8 mouse cellular contexts compared by ENCODE assay signal in the genomic region with DNA sequence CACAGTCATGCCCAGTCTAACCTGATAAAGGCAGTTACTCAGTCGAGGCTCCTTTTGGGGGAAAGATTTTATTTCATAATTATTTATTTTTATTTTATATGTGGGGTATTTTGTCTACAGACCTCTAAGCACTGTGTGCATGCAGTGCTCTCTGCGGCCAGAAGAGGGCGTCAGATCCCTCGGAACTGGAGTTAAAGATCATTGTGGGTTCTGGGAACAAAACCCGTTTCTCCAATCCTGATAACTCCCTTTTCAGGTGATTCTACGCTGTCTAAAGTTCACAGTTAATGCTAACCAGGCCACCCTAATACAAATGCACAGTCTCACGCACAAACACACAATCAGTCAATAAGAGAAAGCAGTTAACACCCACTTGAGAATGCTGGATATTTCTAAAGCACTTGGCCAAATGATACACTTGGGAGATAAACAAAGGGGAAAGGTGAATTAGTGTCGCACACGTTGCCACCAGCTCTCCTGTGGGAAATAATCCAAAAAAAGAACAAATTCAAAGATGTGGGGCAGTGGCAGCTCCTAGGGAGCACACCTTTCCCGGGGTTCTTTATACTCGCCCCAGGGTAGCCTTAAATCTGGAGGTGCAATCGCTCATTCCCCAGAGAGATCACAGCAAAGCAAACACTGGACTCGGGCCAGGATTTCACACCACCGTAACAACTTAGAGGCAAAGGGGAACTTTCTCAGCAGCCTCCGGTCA.
DNase-seq lines count a peak whose midpoint lies in the region; ATAC-seq and TF ChIP-seq lines count a peak whose summit lies in the region.

No protein-coding gene starts in this region.

- H3K4me1 ChIP-seq in embryonic facial prominence, embryonic 12.5 days: 0 out of 2 replicates have a peak, but pooled peaks cover 4% of the 10 kb centered on the region
- 0 out of 2 replicates have a peak, but pooled peaks cover 2% of the 10 kb centered on the region for H3K4me1 ChIP-seq in intestine, embryonic 15.5 days (replicated peaks)

- TF ChIP-seq CTCF in layer of hippocampus, adult 2 months (conservative IDR thresholded peaks at IDR 0.05): peak; percentile 61

- 0 out of 2 replicates have a peak, but pooled peaks cover 3% of the 10 kb centered on the region for H3K27me3 ChIP-seq in embryonic facial prominence, embryonic 12.5 days
- H3K27me3 ChIP-seq in intestine, embryonic 15.5 days (replicated peaks): no peaks in the 10 kb centered on the region

- peak overlapping the region; percentile 36 for H3K4me2 ChIP-seq in embryonic facial prominence, embryonic 12.5 days (replicated peaks)
- H3K4me2 ChIP-seq in intestine, embryonic 15.5 days (replicated peaks): peak overlapping the region; percentile 51

- H3K4me3 ChIP-seq in layer of hippocampus, adult 2 months: no peak overlapping the region
- peak overlapping the region; percentile 16; the same call in 1 of the 2 replicates for H3K4me3 ChIP-seq in embryonic facial prominence, embryonic 12.5 days
- peak overlapping the region; percentile 9; the same call in 1 of the 2 replicates for H3K4me3 ChIP-seq in intestine, embryonic 15.5 days (replicated peaks)

- H3K9me3 ChIP-seq in embryonic facial prominence, embryonic 12.5 days: no peaks in the 10 kb centered on the region
- no peaks in the 10 kb centered on the region for H3K9me3 ChIP-seq in intestine, embryonic 15.5 days

- H3K9ac ChIP-seq in embryonic facial prominence, embryonic 12.5 days: no peak overlapping the region
- H3K9ac ChIP-seq in intestine, embryonic 15.5 days: no peak overlapping the region

- no peak; the same call in 1 of the 2 replicates for ATAC-seq in embryonic facial prominence, embryonic 12.5 days (ENCODE audit: insufficient number of reproducible peaks, insufficient read depth, low FRiP score, low TSS enrichment)
- peak; percentile 48; the same call in 1 of the 2 replicates for ATAC-seq in intestine, embryonic 15.5 days
- 0 out of 2 replicates have a peak, but pooled peaks have one; percentile 21 for ATAC-seq in megakaryocyte, adult 5-6 weeks (ENCODE audit: poor library complexity, severe bottlenecking)

- 15% methylated on average over 15 of the region's 15 CpGs for WGBS in embryonic facial prominence, embryonic 12.5 days
- 9% methylated on average over 15 of the region's 15 CpGs for WGBS in intestine, embryonic 15.5 days

- H3K27ac ChIP-seq in layer of hippocampus, adult 2 months: no peak overlapping the region
- no peak overlapping the region for H3K27ac ChIP-seq in embryonic facial prominence, embryonic 12.5 days
- 0 out of 2 replicates have a peak overlapping the region, but pooled peaks have one; percentile 9 for H3K27ac ChIP-seq in intestine, embryonic 15.5 days

- intact Hi-C loops in left cerebral cortex, postnatal 25 days (cut with DNase I): loop anchor here (5.0 to 10.0 kb wide), 2 partner anchors 237 to 1019 kb away; no protein-coding TSS in a partner anchor

- no peaks in the 10 kb centered on the region for H3K36me3 ChIP-seq in embryonic facial prominence, embryonic 12.5 days
- H3K36me3 ChIP-seq in intestine, embryonic 15.5 days: no peaks in the 10 kb centered on the region

- DNase-seq in layer of hippocampus, adult 2 months (ENCODE audit: low spot score in 2 of 2): no peak
- no peak for DNase-seq in layer of hippocampus, adult 9-11 months
- no peak for DNase-seq in left cerebral cortex, postnatal 25 days (ENCODE audit: low spot score in 2 of 2)
- DNase-seq in cerebellum, adult 8-10 months: no peak
- no peak for DNase-seq in ovary, postnatal 10 days (ENCODE audit: low spot score)
